Mouse (Mus musculus): Measurements from ENCODE around the gene A630076J17Rik.

- TF ChIP-seq CTCF (IDR thresholded peaks at IDR 0.05; ENCODE audit: low read depth), result no peak
- TF ChIP-seq EP300 (IDR thresholded peaks at IDR 0.05; ENCODE audit: low read depth), result no peak
These were observed 47.2 kb upstream of the A630076J17Rik start for GRCm38 (mm10) chr3:107183178-107183577.
